22 mouse cellular contexts compared by ENCODE assay signal in the genomic region with DNA sequence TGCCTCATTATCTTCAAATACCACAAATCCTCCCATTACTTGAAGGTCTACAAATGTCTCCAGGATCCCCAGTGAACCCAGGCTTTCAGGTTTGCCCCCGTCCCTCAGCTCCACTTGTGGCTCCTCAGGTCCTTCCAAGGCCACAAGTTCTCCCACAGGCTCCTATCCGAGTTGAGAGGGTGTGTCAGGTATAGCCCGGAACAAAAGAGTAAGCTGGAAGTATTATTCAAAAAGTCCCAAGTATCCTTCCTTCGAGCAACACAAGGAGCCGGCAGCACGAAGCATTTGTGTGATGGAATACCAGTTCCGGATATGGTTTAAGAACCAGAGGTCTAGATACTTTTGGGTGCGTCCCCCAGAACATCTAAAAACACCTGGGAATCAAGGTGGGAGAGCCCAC. TPM values are rescaled to one million over a fixed set of nuclear protein-coding genes. Genes with fewer than 3 reads are reported as not detected.
"Had no signal": no experiment of that assay in that cellular context is flagged by ENCODE, and none has a peak within 500 bp of the region (broad histone marks: within the 10 kb centered on the region; RNA-seq: fewer than 3 reads in every experiment).

No protein-coding gene starts in this region.

- H3K4me1 ChIP-seq: heart, embryonic 15.5 days; intestine, embryonic 15.5 days; liver, embryonic 12.5 days had no signal

- H3K4me3 ChIP-seq: heart, embryonic 13.5 days; heart, embryonic 15.5 days; hindbrain, embryonic 13.5 days; hindbrain, embryonic 15.5 days; intestine, embryonic 15.5 days; limb, embryonic 10.5 days; limb, embryonic 12.5 days; liver, embryonic 12.5 days had no signal

- H3K9ac ChIP-seq: heart, embryonic 13.5 days; heart, embryonic 15.5 days; hindbrain, embryonic 13.5 days; hindbrain, embryonic 15.5 days; intestine, embryonic 15.5 days; limb, embryonic 12.5 days; liver, embryonic 12.5 days; liver, embryonic 14.5 days had no signal

- H3K27me3 ChIP-seq: heart, embryonic 13.5 days; heart, embryonic 15.5 days; hindbrain, embryonic 13.5 days; hindbrain, embryonic 15.5 days; intestine, embryonic 15.5 days; limb, embryonic 12.5 days; liver, embryonic 12.5 days had no signal

- DNase-seq: gastrocnemius, postnatal 14 days; gastrocnemius, postnatal 36 days; heart, postnatal 14 days; heart, postnatal 36 days; kidney, adult 18-20 months; kidney, adult 8-10 months; kidney, postnatal 10 days; kidney, postnatal 25 days; kidney, postnatal 4 days had no signal

- ATAC-seq: inflammation-experienced regulatory T-cells, adult 6 months; intestine, embryonic 15.5 days; intestine, postnatal 0 days; liver, embryonic 12.5 days had no signal

- H3K27ac ChIP-seq: heart, embryonic 13.5 days; heart, embryonic 15.5 days; hindbrain, embryonic 13.5 days; hindbrain, embryonic 15.5 days; intestine, embryonic 15.5 days; limb, embryonic 10.5 days; limb, embryonic 12.5 days; liver, embryonic 12.5 days; liver, embryonic 14.5 days had no signal

- H3K4me2 ChIP-seq: heart, embryonic 11.5 days; heart, embryonic 13.5 days; heart, embryonic 15.5 days; hindbrain, embryonic 13.5 days; hindbrain, embryonic 15.5 days; intestine, embryonic 15.5 days; limb, embryonic 12.5 days; liver, embryonic 12.5 days had no signal

- H3K9me3 ChIP-seq: heart, embryonic 13.5 days; heart, embryonic 15.5 days; hindbrain, embryonic 13.5 days; hindbrain, embryonic 15.5 days; intestine, embryonic 15.5 days; limb, embryonic 10.5 days; limb, embryonic 12.5 days; liver, embryonic 12.5 days had no signal

RNA-seq across cellular contexts. Expression of a gene that starts 30.4 kb away (rescaled TPM):
- polyA plus RNA-seq: heart, embryonic 11.5 days; heart, embryonic 13.5 days; hindbrain, embryonic 11.5 days; limb, embryonic 10.5 days; limb, embryonic 12.5 days had no signal
